Mouse (Mus musculus): Measurements from ENCODE around the gene Mplkip.

The Mplkip gene

DNA sequence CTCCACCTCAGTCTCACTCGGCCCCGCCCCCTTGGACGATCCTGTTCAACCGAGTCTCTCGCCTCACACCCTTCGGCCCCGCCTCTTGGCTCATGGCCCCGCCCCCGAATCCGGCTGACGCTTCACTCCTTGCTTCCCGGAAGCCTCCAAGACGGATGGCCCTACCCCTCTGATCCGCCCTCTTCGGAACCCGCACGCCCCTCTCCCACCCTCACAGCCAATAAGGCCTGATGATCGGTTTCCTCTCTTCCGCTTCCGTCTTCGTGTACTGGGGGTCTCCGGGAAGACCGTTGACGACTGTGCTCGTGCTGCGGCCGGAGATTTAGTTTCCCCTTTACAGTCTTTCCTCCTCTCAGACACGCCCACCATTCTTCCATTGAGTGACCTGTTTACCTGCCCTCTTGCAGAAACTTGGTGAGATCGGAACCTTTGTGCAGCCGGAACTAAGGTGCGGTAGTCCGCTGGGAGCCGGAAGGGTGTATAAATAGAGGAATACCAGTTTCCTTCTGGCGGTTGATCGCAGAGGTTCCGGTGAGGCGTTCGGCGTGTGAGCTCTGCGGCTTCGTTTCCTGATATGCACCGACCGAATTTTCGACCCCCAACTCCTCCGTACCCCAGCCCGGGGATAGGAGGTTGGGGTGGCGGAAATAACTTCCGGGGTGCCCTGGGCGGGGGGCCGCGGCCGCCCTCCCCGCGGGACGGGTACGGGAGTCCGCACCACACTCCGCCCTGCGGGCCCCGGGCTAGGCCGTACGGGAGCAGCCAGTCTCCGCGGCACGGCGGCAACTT, at the start of gene Mplkip, which contains the start of gene Sugct:
Gene Mplkip (plus strand): TSS at position 282 of the 789 bp plus-strand sequence.
Gene Sugct (minus strand): TSS at position 643 of the 789 bp plus-strand sequence.
- DNase-seq (ENCODE audit: low read depth, low spot score), result peak; percentile 99

DNA sequence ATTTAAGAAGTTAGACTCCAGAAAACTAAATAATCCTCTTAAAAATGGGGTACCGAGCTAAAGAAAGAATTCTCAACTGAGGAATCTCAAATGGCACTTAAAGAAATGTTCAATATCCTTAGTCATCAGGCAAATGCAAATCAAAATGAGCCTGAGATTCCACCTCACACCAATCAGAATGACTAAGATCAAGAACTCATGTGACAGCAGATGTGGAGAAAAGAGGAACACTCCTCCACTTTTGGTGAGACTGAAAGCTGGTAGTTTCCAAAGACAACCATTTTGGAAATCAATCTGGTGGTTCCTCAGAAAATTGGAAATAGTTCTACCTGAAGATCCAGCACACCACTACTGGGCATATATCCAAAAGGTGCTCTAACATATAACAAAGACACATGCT, 27.6 kb upstream of the Mplkip start:
- no peak for DNase-seq (ENCODE audit: low read depth, low spot score)

DNA sequence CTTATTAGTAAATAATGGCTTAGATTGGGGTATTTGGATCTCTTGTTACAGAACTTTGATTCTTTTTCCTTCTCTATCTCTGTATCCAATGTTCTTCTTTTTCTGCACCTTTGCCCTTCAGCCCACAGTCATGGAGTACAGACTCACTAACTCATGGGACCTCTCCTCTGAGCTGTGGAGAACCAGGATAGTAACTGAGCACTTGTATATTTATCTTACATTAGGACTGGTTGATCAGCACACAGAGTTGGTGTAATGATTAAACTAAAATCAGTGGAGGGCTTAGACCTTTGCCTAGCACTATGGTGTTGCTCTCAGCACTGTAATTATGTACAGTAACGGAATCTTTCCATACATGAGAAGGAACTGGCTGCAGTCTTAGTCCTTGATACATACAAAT, 23.9 kb upstream of the Mplkip start:
- no peak for DNase-seq (ENCODE audit: low read depth, low spot score)

DNA sequence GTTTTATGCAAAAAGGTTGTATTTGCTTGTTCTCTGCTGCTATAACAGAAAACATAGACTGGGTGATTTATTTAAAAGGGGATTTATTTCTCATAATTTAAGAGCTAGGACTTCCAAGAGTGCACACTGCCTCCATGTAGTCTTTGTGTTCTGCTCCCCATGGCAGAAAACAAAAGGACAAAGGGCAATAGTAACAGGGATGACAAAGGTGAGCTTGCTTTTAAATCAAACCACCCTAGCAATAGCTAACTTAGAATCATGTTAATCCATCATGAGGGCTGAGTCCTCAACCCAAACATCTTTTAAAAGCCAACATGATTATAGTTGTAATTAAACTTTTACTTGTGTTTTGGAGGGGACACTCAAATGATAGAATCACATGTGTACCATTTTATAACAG, 5.5 kb upstream of the Mplkip start:
- DNase-seq (ENCODE audit: low read depth, low spot score), result no peak

DNA sequence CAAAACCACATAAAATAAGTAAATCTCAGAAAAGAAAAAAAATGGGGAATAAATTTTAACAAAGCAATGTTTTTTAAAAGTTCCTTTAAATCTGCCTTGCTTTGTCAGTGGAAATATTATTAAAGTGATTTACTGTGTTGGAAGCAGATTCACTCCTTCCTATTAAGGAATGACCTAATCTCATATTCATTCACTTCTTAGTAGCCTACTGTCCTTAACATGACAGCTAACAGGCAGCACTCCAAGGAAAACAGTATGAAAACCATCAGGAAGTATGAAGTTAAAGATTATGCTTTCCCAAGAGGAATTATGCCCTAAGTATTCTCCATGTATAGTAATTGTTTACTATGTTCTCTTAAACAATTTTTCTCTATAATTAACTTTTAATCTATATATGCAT, 4.3 kb upstream of the Mplkip start:
- DNase-seq (ENCODE audit: low read depth, low spot score), result no peak

DNA sequence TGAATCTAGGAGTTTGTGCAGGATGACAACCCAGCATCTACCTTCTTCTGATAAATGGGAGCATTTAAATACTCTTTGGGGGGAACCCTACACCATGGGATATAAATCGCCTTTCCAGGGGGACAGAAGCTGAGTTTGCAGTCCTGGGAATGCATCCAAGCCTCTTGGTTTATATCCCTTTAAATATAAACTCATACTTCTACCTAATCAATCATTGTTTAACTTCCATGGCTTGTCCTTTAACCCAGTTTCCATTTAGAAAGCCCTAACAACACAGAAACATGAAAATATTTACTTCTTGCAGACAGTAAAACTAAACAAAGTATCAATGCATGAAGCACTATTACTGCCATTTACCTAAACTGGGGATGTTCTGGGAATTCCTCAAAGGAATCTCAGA, 3.6 kb upstream of the Mplkip start:
- DNase-seq (ENCODE audit: low read depth, low spot score), result no peak

DNA sequence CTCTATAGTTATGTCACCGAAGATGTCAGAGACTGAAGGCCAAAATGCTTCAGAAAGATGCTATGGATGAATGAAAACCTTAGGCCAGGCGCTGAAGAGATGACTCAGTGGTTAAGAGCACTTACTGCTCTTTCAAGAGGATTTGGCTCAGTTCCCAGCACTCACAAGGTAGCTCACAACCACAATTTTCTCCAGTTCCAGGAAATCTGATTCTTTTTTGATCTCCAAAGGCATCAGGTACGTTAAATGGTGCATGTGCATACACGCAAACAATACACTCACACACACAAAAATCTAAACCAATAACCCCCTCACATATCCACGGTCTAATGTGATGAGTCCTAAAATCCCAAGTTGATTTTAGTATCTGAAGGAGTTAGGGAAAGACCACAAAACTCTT, 1.2 kb upstream of the Mplkip start:
- no peak for DNase-seq (ENCODE audit: low read depth, low spot score)

DNA sequence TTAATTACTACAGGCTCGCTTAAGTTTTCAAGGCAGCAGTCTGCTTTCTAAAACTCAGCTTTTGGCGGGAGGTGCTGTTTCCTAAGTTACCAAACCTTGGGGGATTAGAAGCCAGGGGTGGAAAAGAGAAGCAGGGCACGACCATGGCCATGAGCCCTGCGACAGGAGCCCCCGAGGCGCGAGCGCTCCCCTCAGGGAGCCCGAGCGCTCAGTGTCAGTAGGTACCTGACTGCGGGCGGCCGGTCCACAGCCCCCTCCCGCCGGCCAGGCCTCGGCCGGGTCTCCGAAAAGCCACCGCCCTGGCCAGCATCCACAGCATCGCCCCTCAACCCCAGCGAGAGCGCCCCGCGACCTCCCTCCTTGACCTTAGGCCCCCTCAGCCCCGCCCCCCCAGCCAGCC, 578 bp upstream of the Mplkip start:
- DNase-seq (ENCODE audit: low read depth, low spot score), result peak; percentile 41

DNA sequence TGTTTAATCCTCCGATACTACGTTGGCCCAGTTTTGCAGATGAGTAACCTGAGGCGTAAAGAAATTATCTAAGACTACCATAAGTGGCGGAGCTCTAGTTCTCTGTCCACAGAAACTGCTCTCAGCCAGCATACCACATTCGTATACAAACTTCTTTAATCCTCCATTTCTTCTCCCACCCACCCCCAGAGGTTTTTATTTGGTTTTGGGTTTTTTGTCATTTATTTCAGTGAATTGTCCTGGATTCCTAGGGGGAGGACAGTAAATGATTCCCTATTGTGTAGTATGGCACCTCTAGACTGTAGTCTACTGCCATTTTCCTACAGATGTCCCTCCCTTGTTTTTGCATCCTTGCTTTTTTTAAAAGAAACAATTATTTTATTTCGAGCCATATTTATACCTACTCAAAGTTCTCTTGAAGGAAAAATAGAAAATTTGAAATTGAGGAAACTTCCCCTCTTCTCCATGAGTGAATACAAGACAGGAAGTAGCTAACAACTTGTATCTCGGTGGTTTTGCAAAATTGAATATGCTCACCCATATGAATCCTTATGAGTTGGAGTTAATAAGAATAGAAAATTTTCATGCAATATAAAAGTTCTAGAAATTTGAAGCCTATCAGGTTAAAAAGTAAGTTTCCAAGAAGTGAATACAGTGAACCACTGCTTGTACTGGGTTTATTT, 1.0 kb downstream of the Mplkip start:
- DNase-seq (ENCODE audit: low read depth, low spot score), result no peak

DNA sequence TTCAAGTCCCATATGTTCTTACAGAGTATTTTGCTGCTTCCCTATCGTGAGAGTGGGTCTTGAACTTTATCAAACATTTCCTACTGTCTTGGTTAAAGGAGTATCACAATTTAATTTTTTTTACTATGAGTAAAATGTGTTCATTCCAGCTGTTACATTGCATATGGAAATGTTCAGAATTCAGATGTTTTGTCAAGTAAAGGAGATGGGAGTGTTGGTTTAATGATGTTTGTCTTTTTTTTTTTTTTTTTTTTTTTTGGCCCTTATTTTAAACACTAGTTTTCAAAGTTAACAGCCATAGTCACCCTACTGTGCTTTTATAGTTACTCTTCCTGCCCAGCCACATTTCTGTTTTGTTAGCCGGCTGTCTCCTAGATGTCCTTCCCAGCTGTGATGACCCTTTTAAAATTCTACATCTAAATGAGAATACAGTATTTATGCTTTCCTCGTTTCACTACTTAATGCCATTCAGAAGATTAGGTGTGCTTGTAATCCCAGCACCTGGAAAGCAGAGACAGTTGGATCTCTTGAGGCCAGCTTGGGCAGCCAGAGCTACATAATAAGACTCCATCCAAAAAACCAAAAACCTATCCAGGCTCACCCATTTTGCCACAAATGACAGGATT, 5.2 kb downstream of the Mplkip start:
- DNase-seq (ENCODE audit: low read depth, low spot score), result no peak

DNA sequence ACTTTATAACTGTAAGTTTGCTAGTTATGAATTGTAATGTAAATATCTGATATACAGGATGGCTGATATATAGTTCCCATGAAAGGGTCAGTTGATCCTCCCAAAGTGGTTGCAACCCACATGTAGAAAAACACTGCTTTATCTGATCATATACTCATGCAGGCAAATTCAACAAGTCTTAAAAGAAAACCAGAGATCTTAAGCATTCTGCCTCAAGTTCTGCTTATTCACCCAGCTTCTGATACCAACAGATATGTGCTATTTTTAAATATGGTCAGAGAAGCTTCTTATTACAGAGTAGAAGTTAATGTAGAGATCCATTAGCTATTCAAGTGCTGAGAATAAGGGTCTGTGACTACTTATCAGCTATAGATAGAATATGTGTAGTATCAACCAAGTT, 6.3 kb downstream of the Mplkip start:
- no peak for DNase-seq (ENCODE audit: low read depth, low spot score)

DNA sequence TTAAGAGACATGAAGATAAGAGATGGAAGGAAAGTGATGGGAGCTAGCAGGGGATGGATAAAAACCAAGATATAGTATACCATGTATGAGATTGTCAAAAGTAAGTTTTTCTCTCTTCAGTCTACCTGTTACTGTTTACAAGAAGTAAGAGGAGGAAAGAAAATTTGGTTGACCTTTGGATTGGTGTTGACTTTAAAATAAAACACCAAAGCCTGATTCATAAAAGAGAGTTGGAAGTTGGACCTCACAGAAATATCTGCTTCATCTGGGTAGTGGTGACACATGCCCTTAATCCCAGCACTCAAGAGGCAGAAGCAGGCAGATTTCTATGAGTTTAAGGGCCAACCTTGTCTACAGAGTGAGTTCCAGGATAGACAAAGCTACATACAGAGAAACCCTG, 7.3 kb downstream of the Mplkip start:
- DNase-seq (ENCODE audit: low read depth, low spot score), result no peak

DNA sequence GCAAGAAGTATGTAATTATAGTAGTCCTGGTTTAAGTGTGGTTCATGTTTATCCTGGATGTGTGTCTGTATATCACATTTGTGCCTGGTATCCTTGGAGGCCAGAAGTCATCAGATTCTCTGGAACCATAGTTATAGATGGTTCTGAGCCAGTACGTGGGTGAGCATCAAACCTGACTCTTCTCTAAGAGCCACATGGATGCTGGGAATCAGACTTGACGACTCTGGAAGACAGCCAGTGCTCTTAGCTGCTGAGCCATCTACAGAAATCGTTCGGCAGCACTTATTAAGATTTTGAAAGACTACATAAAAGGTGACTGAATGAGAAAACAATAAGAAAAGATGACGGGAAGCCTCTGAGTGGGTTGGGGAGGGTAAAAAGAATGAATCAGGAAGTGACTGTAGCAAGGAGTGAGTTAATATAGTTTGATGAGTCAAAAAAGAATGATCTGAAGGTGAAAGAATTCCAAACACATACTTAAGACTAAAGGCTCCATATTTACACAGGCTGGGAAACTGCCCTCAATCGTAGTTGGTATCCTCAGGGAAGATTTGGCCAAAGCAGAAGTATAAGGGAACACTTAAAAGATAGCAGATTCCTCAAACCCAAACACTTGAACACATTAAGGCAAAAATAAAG, 10.3 kb downstream of the Mplkip start:
- DNase-seq (ENCODE audit: low read depth, low spot score), result no peak

DNA sequence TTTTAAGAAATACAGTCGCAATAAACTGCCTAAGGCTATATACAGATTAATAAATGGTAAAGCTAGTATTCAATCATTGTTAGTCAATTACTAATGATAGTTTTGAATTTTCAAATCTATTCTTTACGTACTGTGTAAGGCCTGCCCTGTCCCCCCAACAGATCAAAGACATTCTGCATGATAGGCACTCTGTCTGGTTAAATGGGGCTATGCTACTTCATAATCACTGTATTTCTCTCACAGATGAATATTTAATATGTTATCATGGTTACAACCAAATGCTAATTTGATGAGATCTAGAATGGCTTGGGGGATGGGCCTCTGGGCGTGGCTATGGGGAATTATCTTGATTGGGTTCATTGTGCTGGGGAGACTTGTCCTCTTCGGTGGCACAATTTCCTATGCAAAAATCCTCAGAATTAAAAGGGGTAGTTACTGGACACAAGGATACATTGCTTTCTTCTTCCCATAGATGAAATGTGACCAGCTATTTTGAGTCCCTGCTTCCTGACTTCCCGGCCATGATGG, 13.9 kb downstream of the Mplkip start:
- no peak for DNase-seq (ENCODE audit: low read depth, low spot score)

DNA sequence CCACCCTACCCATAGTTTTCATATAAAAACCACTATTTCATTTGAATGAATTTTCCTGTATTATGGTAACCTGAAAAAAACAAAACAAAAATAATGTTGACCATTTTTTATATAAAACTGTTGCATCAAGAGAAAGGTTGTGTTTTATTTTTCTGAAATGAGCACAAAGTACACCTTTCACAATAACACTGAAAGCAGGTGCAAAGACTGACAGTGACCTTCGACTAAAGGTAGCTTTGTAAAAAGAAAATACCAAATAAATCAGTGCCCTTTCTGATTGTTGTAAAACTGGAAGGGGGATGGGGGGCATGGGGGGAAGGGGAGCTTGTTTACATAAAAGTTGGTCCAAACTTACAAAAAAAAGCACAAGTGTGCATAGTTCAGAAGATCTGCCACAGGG, 22.4 kb downstream of the Mplkip start:
- no peak for DNase-seq (ENCODE audit: low read depth, low spot score)

DNA sequence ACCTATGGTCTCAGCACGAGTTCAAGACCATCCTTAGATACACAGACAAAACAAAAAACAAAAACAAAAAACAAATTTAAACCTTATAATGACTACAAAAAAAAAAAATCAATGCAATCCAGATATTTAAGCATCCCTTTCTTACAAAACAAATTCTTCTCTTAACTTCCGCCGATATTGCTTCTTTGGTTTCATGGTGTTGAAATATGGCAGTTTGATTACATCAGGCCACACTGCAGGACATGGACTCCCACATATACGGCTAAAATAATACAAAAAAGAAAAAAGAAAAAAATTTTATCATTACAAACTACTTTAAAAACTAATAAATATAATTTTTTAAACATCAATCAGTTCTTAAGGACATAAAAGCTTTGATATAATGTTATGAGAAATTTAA, 32.9 kb downstream of the Mplkip start:
- DNase-seq (ENCODE audit: low read depth, low spot score), result no peak

DNA sequence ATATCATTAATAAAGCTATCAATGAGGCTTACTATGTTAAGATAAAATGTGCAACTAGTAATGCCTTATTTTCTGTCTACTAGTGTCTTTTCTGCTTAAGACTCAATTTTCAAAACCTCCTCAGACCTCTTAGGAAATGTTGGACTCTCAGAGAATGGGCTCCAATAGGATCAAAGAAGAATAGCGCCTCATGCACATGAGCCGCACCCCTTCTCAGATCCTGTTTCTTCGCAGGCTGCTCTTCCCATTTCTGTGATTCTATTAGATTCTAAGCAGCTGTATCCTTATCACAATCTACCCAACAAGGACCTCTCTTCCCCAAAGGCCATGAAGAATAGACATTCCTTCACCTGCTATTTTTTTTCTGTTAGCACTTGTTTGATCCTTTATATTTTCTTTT, 33.8 kb downstream of the Mplkip start:
- no peak for DNase-seq (ENCODE audit: low read depth, low spot score)

Measured in forelimb bud, embryonic 11.5 days (tissue).